Mouse (Mus musculus) cerebellum, postnatal 25 days (tissue): Measurements from ENCODE around the gene Aldh3b2.

ENCODE experiments used
- DNase-seq, 2 experiments: peaks; one replicate each; pipeline ENCODE4 v3.0.0; 2021; ENCODE audit warnings: mixed read lengths in 2 of 2

The Aldh3b2 gene

GRCm38 (mm10) chr19:4015635-4016034, 43.5 kb downstream of the Aldh3b2 start:
- no peak for DNase-seq

GRCm38 (mm10) chr19:4017921-4018587, 45.9 kb downstream of the Aldh3b2 start:
- DNase-seq: no peak

- peak; percentile 82 to 89 for DNase-seq
Observed at GRCm38 (mm10) chr19:4018743-4019583, 46.8 kb downstream of the Aldh3b2 start.

- no peak for DNase-seq
Observed at GRCm38 (mm10) chr19:4023185-4023584, 51.1 kb downstream of the Aldh3b2 start.

- no peak for DNase-seq
Observed at GRCm38 (mm10) chr19:4027576-4027975, 55.4 kb downstream of the Aldh3b2 start.
